Mouse (Mus musculus) ES-E14 (cell line): Measurements from ENCODE around the gene Nt5m.

Experiments used
- CHD2 ChIP-seq: IDR thresholded peaks from 2 replicates; pipeline ENCODE4 v1.6.1; 2014; ENCODE audit warnings: mild to moderate bottlenecking, low read depth, low read length, inconsistent platforms
- HCFC1 ChIP-seq: IDR thresholded peaks from 2 replicates; pipeline ENCODE4 v1.6.1; 2012; ENCODE audit warnings: low read length, inconsistent platforms, borderline replicate concordance; ENCODE audit not compliant: insufficient read depth
- MAFK ChIP-seq: IDR thresholded peaks from 2 replicates; pipeline ENCODE4 v1.6.1; 2014; ENCODE audit warnings: mild to moderate bottlenecking, low read depth, low read length, inconsistent platforms; ENCODE audit not compliant: insufficient read depth
- ZC3H11A ChIP-seq: IDR thresholded peaks from 2 replicates; pipeline ENCODE4 v1.6.1; 2012; ENCODE audit warnings: low read depth, mild to moderate bottlenecking, inconsistent platforms, low read length, borderline replicate concordance
- ZNF384 ChIP-seq: IDR thresholded peaks from 2 replicates; pipeline ENCODE4 v1.6.1; 2012; ENCODE audit warnings: low read depth, low read length, inconsistent platforms

GRCm38 (mm10) chr11:59801881-59802280 is 37.4 kb upstream of the Nt5m start:
- TF ChIP-seq CHD2 (no peak), ZNF384 (no peak), ZC3H11A (no peak), HCFC1 (no peak), MAFK (no peak)
